Mouse (Mus musculus) heart, embryonic 15.5 days (tissue): ENCODE data around the gene Gm21976. TPM values are rescaled to one million over a fixed set of nuclear protein-coding genes. Genes with fewer than 3 reads are reported as not detected.

Experiments
- ATAC-seq: fragments of 200-750 bp; cut with Nextera tagmentation; replicated peaks from 2 replicates; pipeline ENCODE4 v1.8.0; 2017; ENCODE audit warnings: low read depth, moderate TSS enrichment; ENCODE audit not compliant: insufficient number of reproducible peaks, insufficient read depth, low FRiP score
- H3K27ac ChIP-seq: fragments of 300-500 bp; sonication (generic); 2 replicates; pipeline ENCODE4 v1.5.1; 2015; ENCODE audit warnings: mild to moderate bottlenecking, inconsistent platforms
- H3K27me3 ChIP-seq: fragments of 300-500 bp; sonication (generic); 2 replicates; pipeline ENCODE4 v1.6.1; 2015; ENCODE audit warnings: inconsistent platforms
- H3K36me3 ChIP-seq: fragments of 300-500 bp; sonication (generic); 2 replicates; pipeline ENCODE4 v1.6.1; 2015; ENCODE audit warnings: mild to moderate bottlenecking, inconsistent platforms
- H3K4me1 ChIP-seq: fragments of 300-500 bp; sonication (generic); replicated peaks from 2 replicates; pipeline ENCODE4 v1.6.1; 2015; ENCODE audit warnings: inconsistent platforms
- H3K4me2 ChIP-seq: fragments of 300-500 bp; sonication (generic); 2 replicates; pipeline ENCODE4 v1.6.1; 2015; ENCODE audit warnings: inconsistent platforms, mild to moderate bottlenecking, moderate library complexity
- H3K4me3 ChIP-seq: fragments of 300-500 bp; sonication (generic); 2 replicates; pipeline ENCODE4 v1.5.1; 2015; ENCODE audit warnings: mild to moderate bottlenecking, inconsistent platforms
- H3K9ac ChIP-seq: fragments of 300-500 bp; sonication (generic); 2 replicates; pipeline ENCODE4 v1.6.1; 2015; ENCODE audit warnings: mild to moderate bottlenecking, inconsistent platforms
- H3K9me3 ChIP-seq: fragments of 300-500 bp; sonication (generic); replicated peaks from 2 replicates; pipeline ENCODE4 v1.6.1; 2016; ENCODE audit warnings: inconsistent platforms
- WGBS: fragments of 180-500 bp; shearing (Covaris S2); methylation state at CpG from one replicate; pipeline ENCODE4 v1.1.7; 2015; ENCODE audit warnings: mixed read lengths; 5-methylcytosine and 5-hydroxymethylcytosine counted together
- polyA plus RNA-seq: library from polyadenylated mRNA; unstranded; fragments of >200 nt; fragmentation: Nextera tagmentation; extraction: Ambion mirVana; gene quantifications from 2 replicates; pipeline ENCODE4 v1.2.1, GENCODE M21; 2015

Gene Gm21976
- not detected in 2 replicates for polyA plus RNA-seq

- H3K4me1 ChIP-seq = peaks cover 5% of the 10 kb centered on the region
- H3K27me3 ChIP-seq = no peaks in the 10 kb centered on the region
- no peaks in the 10 kb centered on the region for H3K9me3 ChIP-seq
- no peak within 1 kb of the TSS for H3K4me3 ChIP-seq
- H3K9ac ChIP-seq = no peak within 1 kb of the TSS
- H3K27ac ChIP-seq = no peak within 1 kb of the TSS
- WGBS = 76% methylated on average over 5 of the region's 5 CpGs
- no peak for ATAC-seq
- no peak within 1 kb of the TSS for H3K4me2 ChIP-seq
- H3K36me3 ChIP-seq = no peaks in the 10 kb centered on the region
These were observed at the start of gene Gm21976 for GRCm38 (mm10) chr13:98279686-98280085. TSS of gene Gm21976 (plus strand) at chr13:98279887.

- no peak for ATAC-seq
- Histone ChIP-seq H3K4me3 (no peak overlapping the region), H3K36me3 (no peaks in the 10 kb centered on the region), H3K4me1 (no peaks in the 10 kb centered on the region), H3K27me3 (no peaks in the 10 kb centered on the region), H3K4me2 (no peak overlapping the region), H3K27ac (no peak overlapping the region), H3K9me3 (no peaks in the 10 kb centered on the region), H3K9ac (no peak overlapping the region)
- 89% methylated on average over 1 of the region's 1 CpGs for whole genome bisulfite sequencing
These were observed 49.2 kb upstream of the Gm21976 start for GRCm38 (mm10) chr13:98230511-98230910.

GRCm38 (mm10) chr13:98235451-98235850 lies 44.2 kb upstream of the Gm21976 start:
- H3K27me3 ChIP-seq = peaks cover 3% of the 10 kb centered on the region; the same call in 1 of the 2 replicates
- no peak overlapping the region for H3K4me3 ChIP-seq
- H3K4me2 ChIP-seq = no peak overlapping the region
- H3K4me1 ChIP-seq = no peaks in the 10 kb centered on the region
- H3K9me3 ChIP-seq = no peaks in the 10 kb centered on the region
- ATAC-seq = no peak
- WGBS = 53% methylated on average over 6 of the region's 6 CpGs
- no peak overlapping the region for H3K27ac ChIP-seq
- no peak overlapping the region for H3K9ac ChIP-seq
- no peaks in the 10 kb centered on the region for H3K36me3 ChIP-seq

- H3K4me2 ChIP-seq = no peak overlapping the region
- peaks cover 3% of the 10 kb centered on the region; the same call in 1 of the 2 replicates for H3K27me3 ChIP-seq
- H3K4me3 ChIP-seq = no peak overlapping the region
- no peak overlapping the region for H3K9ac ChIP-seq
- no peaks in the 10 kb centered on the region for H3K36me3 ChIP-seq
- H3K27ac ChIP-seq = no peak overlapping the region
- no peak for ATAC-seq
- no peaks in the 10 kb centered on the region for H3K9me3 ChIP-seq
- no peaks in the 10 kb centered on the region for H3K4me1 ChIP-seq
- 17% methylated on average over 12 of the region's 12 CpGs for WGBS
These were observed 39.6 kb upstream of the Gm21976 start for GRCm38 (mm10) chr13:98239978-98240641.

- 56% methylated on average over 9 of the region's 9 CpGs for WGBS
- Histone ChIP-seq H3K27me3 (peaks cover 3% of the 10 kb centered on the region; the same call in 1 of the 2 replicates), H3K27ac (no peak overlapping the region), H3K4me2 (no peak overlapping the region), H3K9me3 (no peaks in the 10 kb centered on the region), H3K9ac (no peak overlapping the region), H3K4me1 (no peaks in the 10 kb centered on the region), H3K36me3 (no peaks in the 10 kb centered on the region), H3K4me3 (no peak overlapping the region)
- ATAC-seq = no peak
These were observed 38.0 kb upstream of the Gm21976 start for GRCm38 (mm10) chr13:98241531-98242282.

GRCm38 (mm10) chr13:98244571-98245350 lies 34.9 kb upstream of the Gm21976 start:
- H3K4me1 ChIP-seq = no peaks in the 10 kb centered on the region

GRCm38 (mm10) chr13:98245386-98245785 lies 34.3 kb upstream of the Gm21976 start:
- no peak overlapping the region for H3K4me3 ChIP-seq
- no peak overlapping the region for H3K4me2 ChIP-seq
- H3K36me3 ChIP-seq = peaks cover 31% of the 10 kb centered on the region
- H3K9me3 ChIP-seq = no peaks in the 10 kb centered on the region
- no peak overlapping the region for H3K9ac ChIP-seq
- no peak for ATAC-seq
- WGBS = 76% methylated on average over 7 of the region's 7 CpGs
- H3K27me3 ChIP-seq = no peaks in the 10 kb centered on the region
- no peak overlapping the region for H3K27ac ChIP-seq
- H3K4me1 ChIP-seq = no peaks in the 10 kb centered on the region

More at GRCm38 (mm10) chr13:98244571-98245350, 34.9 kb upstream of the Gm21976 start:
- ATAC-seq = no peak
- 62% methylated on average over 5 of the region's 5 CpGs for WGBS
- H3K27me3 ChIP-seq = no peaks in the 10 kb centered on the region
- H3K9me3 ChIP-seq = no peaks in the 10 kb centered on the region
- peaks cover 25% of the 10 kb centered on the region for H3K36me3 ChIP-seq
- H3K4me2 ChIP-seq = no peak overlapping the region
- H3K27ac ChIP-seq = no peak overlapping the region
- no peak overlapping the region for H3K4me3 ChIP-seq
- H3K9ac ChIP-seq = no peak overlapping the region

GRCm38 (mm10) chr13:98249594-98249993 lies 30.1 kb upstream of the Gm21976 start:
- no peaks in the 10 kb centered on the region for H3K4me1 ChIP-seq
- peaks cover 64% of the 10 kb centered on the region for H3K36me3 ChIP-seq
- ATAC-seq = no peak
- H3K4me3 ChIP-seq = no peak overlapping the region
- H3K9me3 ChIP-seq = no peaks in the 10 kb centered on the region
- 90% methylated on average over 10 of the region's 10 CpGs for WGBS
- H3K4me2 ChIP-seq = no peak overlapping the region
- no peak overlapping the region for H3K27ac ChIP-seq
- no peak overlapping the region for H3K9ac ChIP-seq
- no peaks in the 10 kb centered on the region for H3K27me3 ChIP-seq

GRCm38 (mm10) chr13:98254921-98255320 lies 24.8 kb upstream of the Gm21976 start:
- Histone ChIP-seq H3K36me3 (peaks cover 81% of the 10 kb centered on the region), H3K9ac (no peak overlapping the region), H3K4me2 (no peak overlapping the region), H3K9me3 (no peaks in the 10 kb centered on the region), H3K27me3 (no peaks in the 10 kb centered on the region), H3K4me1 (no peaks in the 10 kb centered on the region), H3K4me3 (no peak overlapping the region), H3K27ac (no peak overlapping the region)
- ATAC-seq = no peak
- 74% methylated on average over 9 of the region's 9 CpGs for WGBS

GRCm38 (mm10) chr13:98262636-98263457 lies 16.8 kb upstream of the Gm21976 start, which contains the start of the genes Utp15 and Ankra2:
TSS of gene Utp15 (minus strand) at chr13:98263041.
TSS of gene Ankra2 (plus strand) at chr13:98263074.
- Histone ChIP-seq H3K27ac (peak within 1 kb of the TSS; percentile 96), H3K9ac (peak within 1 kb of the TSS; percentile 89), H3K9me3 (no peaks in the 10 kb centered on the region), H3K4me2 (peak within 1 kb of the TSS; percentile 72), H3K4me1 (peaks cover 18% of the 10 kb centered on the region), H3K36me3 (peaks cover 27% of the 10 kb centered on the region), H3K27me3 (no peaks in the 10 kb centered on the region), H3K4me3 (peak within 1 kb of the TSS; percentile 93)
- under 1% methylated on average over 71 of the region's 71 CpGs for WGBS
- ATAC-seq = peak; percentile 99
